Mouse (Mus musculus): ENCODE data around the gene Plcd3. TPM values are rescaled to one million over a fixed set of nuclear protein-coding genes. Genes with fewer than 3 reads are reported as not detected.

Gene Plcd3
- polyA plus RNA-seq, 1 experiment, result 11.8 TPM

DNA sequence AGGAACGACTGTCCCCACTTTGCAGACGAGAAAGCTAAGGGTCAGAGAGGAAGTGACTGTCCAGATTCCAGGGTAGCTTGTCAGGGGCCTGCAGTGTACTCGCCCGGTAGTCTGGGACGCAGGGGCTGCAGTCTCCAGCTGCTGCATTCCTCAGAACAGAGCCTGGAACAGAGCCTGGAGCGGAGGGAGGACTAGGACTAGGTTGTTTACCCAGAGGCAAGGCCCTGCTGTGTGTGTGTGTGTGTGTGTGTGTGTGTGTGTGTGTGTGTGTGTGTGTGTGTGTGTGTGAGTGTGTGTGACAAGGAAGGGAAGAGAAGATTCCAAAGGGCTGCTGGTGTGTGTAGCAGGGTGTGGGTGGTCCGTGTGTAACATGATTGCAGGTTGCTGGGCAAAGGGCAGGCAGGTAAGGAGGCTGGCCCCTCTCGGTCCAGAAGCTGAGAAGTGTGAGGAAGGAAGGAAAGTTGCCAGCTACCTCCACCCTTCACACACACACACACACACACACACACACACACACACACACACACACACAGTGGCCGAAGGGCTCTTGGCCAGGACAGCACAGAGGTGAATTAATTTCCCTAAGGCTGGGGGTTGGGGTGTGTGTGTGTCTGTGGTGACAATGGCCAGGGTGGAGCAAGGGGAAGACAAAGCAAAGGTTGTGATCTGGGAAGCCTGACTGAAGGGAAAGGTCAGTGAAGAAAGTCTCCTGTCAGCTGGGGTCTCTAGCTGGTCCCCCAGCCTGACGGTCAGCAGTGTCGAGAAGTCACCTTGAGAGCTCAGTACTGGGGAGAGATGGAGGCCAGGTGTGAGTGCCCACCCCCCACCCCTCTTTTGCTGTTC lies 39.9 kb upstream of the Plcd3 start:
- DNase-seq, result peak in 1 of 2 experiments; percentile 41
- 33% methylated on average over 11 of the region's 11 CpGs for WGBS
- TF ChIP-seq CTCF (IDR thresholded peaks at IDR 0.05; ENCODE audit: borderline replicate concordance, insufficient read depth, low read depth, low read length) (no peak), POLR2A (IDR thresholded peaks at IDR 0.05; ENCODE audit: borderline replicate concordance, insufficient read depth, low read length) (no peak)

DNA sequence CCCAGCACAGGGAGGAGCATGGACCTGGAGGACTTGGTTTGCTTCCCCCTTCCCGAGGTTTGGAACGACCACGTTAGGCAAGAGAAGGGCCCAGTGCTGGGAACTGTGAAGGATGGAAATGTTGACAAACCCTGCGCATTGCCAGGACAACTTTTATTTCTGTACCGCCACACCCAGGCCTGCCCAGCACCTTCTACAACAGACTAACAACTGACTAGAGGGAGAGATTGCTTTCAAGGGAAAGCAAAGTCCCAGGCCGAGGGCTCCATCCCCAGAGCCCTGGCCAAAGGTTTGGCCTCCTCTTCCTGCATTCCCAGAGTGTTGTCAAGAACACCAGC lies 39.3 kb upstream of the Plcd3 start:
- TF ChIP-seq POLR2A (IDR thresholded peaks at IDR 0.05; ENCODE audit: borderline replicate concordance, insufficient read depth, low read length), result no peak
- TF ChIP-seq CTCF (IDR thresholded peaks at IDR 0.05; ENCODE audit: borderline replicate concordance, insufficient read depth, low read depth, low read length), result no peak
- Histone ChIP-seq H3K27me3 (ENCODE audit: control insufficient read depth, insufficient read depth, low read length) (no peaks in the 10 kb centered on the region), H3K4me1 (ENCODE audit: control insufficient read depth, insufficient read depth, low read length) (peaks cover 13% of the 10 kb centered on the region), H3K4me3 (replicated peaks; ENCODE audit: insufficient read depth, low read depth, low read length) (no peak overlapping the region), H3K27ac (ENCODE audit: insufficient read depth, low read length) (peak overlapping the region; percentile 95)
- 49% methylated on average over 6 of the region's 6 CpGs for WGBS
- no peak for DNase-seq

More for the DNA sequence above, 39.9 kb upstream of the Plcd3 start:
- H3K27me3 ChIP-seq (ENCODE audit: control insufficient read depth, insufficient read depth, low read length), result no peaks in the 10 kb centered on the region
- H3K4me3 ChIP-seq (replicated peaks; ENCODE audit: insufficient read depth, low read depth, low read length), result peak overlapping the region; percentile 3
- peaks cover 13% of the 10 kb centered on the region for H3K4me1 ChIP-seq (ENCODE audit: control insufficient read depth, insufficient read depth, low read length)
- H3K27ac ChIP-seq (ENCODE audit: insufficient read depth, low read length), result peak overlapping the region; percentile 95

DNA sequence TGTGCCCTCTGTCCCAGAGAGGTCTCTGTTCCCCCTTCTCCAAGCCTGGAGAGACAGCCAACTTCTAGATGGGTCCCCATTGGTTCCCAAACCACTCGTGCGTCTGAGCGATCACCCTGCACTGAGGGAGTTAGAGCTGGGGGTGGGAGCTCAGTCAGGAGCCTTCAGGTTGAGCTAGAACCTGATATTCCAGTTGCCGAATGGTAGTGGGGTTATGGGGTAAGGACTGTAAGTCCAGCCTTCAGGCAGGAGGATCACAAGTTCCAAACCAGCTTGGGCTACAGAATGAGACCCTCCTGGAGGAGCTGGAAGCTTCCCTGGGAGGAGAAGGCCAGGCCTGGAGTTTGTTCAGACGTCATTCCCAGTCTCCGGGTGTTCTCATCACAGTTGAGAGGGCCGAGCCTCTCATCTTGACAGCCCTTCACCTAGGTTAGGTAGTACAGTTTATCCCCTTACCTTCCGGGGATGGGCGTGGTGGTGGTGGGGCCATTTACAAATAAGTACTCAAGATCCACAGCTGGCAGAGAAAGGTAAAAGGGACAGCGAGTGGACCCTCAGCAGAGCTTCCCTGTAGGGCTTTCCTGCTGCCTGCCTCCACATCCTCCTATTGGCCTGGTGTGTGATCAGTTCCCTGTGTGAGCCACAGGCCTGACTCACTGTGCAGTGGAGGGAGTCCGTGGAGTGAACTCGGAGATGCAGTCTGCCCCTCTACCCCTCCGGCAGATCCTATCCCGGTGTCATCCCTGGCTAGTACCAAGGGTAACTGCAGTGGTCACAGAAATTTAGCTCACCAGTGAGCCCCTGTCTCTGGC lies 38.7 kb upstream of the Plcd3 start:
- Histone ChIP-seq H3K4me1 (ENCODE audit: control insufficient read depth, insufficient read depth, low read length) (peaks cover 17% of the 10 kb centered on the region), H3K4me3 (replicated peaks; ENCODE audit: insufficient read depth, low read depth, low read length) (no peak overlapping the region), H3K27me3 (ENCODE audit: control insufficient read depth, insufficient read depth, low read length) (no peaks in the 10 kb centered on the region), H3K27ac (ENCODE audit: insufficient read depth, low read length) (peak overlapping the region; percentile 95; the same call in 1 of the 2 replicates)
- DNase-seq, result no peak
- WGBS, result 82% methylated on average over 14 of the region's 14 CpGs
- no peak for TF ChIP-seq POLR2A (IDR thresholded peaks at IDR 0.05; ENCODE audit: borderline replicate concordance, insufficient read depth, low read length)
- no peak for TF ChIP-seq CTCF (IDR thresholded peaks at IDR 0.05; ENCODE audit: borderline replicate concordance, insufficient read depth, low read depth, low read length)

DNA sequence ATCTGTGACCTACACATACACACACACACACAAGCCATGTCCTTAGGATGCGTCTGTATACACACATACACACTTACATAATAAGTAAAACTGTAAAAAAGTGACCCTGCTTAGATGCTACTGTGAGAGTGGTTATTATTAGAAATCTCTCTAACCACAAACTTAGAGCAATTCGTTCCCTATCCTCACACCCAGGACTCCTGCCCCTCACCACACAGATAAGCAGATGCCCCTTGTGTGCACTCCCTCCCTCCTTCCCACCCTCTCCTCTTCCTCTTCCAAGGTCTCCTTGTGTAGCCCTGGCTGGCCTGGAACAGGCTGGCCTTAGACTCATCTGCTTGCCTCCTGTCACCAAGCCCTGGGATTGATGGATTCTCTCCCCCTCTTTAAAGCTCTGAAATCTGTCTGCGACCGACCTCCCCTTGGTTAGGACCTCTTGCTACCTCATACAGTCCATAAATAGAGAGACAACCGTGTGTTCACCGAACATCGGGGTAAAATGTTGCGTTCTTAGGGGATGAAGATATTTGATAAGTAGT lies 34.6 kb upstream of the Plcd3 start:
- H3K27ac ChIP-seq (ENCODE audit: insufficient read depth, low read length), result no peak overlapping the region
- peaks cover 18% of the 10 kb centered on the region for H3K4me1 ChIP-seq (ENCODE audit: control insufficient read depth, insufficient read depth, low read length)
- H3K27me3 ChIP-seq (ENCODE audit: control insufficient read depth, insufficient read depth, low read length), result no peaks in the 10 kb centered on the region
- TF ChIP-seq CTCF (IDR thresholded peaks at IDR 0.05; ENCODE audit: borderline replicate concordance, insufficient read depth, low read depth, low read length) (no peak), POLR2A (IDR thresholded peaks at IDR 0.05; ENCODE audit: borderline replicate concordance, insufficient read depth, low read length) (no peak)
- 88% methylated on average over 8 of the region's 8 CpGs for WGBS
- no peak for DNase-seq
- H3K4me3 ChIP-seq (replicated peaks; ENCODE audit: insufficient read depth, low read depth, low read length), result no peak overlapping the region

DNA sequence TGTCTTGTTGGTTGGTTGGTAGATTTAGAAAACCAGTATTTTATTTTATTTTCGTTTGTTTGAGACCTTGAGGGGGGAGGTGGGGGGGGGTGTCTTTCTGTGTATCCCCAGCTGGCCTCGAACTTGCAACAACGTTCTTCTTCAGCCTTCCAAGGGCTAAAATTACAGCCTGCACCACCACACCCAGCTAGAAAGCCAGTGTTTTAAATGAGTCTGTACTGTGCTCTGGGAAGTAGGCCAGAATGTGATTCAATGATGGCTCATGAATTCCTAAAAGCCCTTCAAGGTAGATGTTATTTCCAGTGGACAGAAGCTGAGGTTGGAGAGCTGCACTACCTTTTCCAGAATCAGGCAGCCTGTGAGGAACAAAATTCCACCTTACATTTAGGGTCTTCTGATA lies 32.8 kb upstream of the Plcd3 start:
- peak overlapping the region; percentile 29 for H3K4me3 ChIP-seq (replicated peaks; ENCODE audit: insufficient read depth, low read depth, low read length)
- H3K27ac ChIP-seq (ENCODE audit: insufficient read depth, low read length), result peak overlapping the region; percentile 94
- DNase-seq, result peak; percentile 37 to 57

DNA sequence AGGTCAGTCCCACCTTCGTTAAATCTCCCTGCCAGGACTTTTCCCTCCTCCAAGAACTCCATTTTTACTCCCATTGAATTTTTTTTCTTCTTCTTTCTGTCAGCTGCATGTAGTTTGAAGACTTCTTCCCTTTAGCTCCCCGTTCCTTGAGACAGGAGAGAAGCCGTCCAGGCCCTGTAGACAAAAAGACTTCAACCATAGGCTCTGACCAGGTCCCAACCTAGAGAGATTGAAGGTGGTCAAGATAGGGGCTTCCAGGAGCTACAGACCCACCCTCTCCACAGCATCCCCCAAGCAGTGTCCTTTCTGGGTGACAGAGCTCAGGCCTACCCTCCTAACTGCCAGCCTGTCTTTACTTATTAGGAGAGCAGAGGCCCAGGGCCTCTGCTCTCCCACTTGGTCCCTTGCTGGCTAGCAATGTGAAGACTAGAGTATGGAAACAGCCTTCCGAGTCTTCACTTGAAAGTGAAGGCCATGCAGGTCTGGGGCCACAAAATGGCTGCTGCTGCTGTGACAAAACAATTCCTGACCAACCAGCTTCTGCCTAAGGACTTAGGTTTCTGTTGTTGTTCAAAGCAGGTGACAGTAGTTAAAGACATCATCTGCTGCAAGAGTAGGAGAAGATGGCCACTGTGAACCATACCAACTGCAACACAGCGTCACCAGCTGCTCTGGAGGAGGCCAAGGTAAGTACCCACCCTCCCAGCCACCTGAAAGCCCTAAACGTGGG lies 32.2 kb upstream of the Plcd3 start:
- H3K4me3 ChIP-seq (replicated peaks; ENCODE audit: insufficient read depth, low read depth, low read length), result peak overlapping the region; percentile 53
- H3K4me1 ChIP-seq (ENCODE audit: control insufficient read depth, insufficient read depth, low read length), result peaks cover 20% of the 10 kb centered on the region
- H3K27ac ChIP-seq (ENCODE audit: insufficient read depth, low read length), result peak overlapping the region; percentile 94
- H3K27me3 ChIP-seq (ENCODE audit: control insufficient read depth, insufficient read depth, low read length), result no peaks in the 10 kb centered on the region
- no peak for TF ChIP-seq CTCF (IDR thresholded peaks at IDR 0.05; ENCODE audit: borderline replicate concordance, insufficient read depth, low read depth, low read length)
- TF ChIP-seq POLR2A (IDR thresholded peaks at IDR 0.05; ENCODE audit: borderline replicate concordance, insufficient read depth, low read length), result no peak
- WGBS, result 37% methylated on average over 6 of the region's 6 CpGs
- peak; percentile 49 for DNase-seq

More for the DNA sequence above, 32.8 kb upstream of the Plcd3 start:
- Histone ChIP-seq H3K4me1 (ENCODE audit: control insufficient read depth, insufficient read depth, low read length) (peaks cover 20% of the 10 kb centered on the region), H3K27me3 (ENCODE audit: control insufficient read depth, insufficient read depth, low read length) (no peaks in the 10 kb centered on the region)
- WGBS, result 39% methylated on average over 3 of the region's 3 CpGs
- no peak for TF ChIP-seq POLR2A (IDR thresholded peaks at IDR 0.05; ENCODE audit: borderline replicate concordance, insufficient read depth, low read length)
- TF ChIP-seq CTCF (IDR thresholded peaks at IDR 0.05; ENCODE audit: borderline replicate concordance, insufficient read depth, low read depth, low read length), result no peak
